Mouse (Mus musculus): ENCODE results near the gene Hagh.
A peak's percentile ranks its signal among the peaks of the same experiment; 100 is the strongest.

The Hagh gene

DNA sequence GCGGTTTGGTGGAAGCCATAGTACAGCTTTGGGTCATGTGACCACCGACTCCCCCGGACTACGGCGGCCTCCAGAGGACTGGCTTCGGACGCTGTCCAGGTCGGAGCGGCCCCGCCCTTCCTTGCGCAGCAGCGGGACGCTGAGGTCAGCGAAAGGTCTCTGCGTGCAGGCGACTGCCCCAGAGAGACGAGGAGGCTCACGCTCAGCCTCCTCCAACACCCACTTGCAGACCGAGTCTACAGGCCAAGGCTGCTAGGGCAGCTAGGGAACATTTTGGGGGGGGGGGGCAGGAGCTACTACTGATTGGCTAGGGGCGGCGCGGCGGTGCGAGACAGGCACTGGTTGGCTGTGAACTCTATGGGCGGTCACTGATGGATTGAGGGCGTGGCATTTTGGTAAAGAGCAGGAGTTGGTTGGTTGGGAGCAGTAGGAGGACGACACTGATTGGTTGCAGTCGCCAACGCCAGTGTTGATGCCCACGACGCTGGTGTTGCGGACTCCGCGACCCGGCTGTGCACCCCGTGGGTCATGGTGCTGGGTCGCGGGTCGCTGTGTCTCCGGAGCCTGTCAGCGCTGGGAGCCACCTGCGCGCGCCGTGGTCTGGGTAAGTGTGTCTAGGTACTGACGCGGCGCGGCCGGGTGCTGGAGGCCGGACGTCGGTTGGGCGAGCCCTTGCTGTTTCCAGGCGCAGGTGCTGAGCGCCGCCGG, 10.3 kb downstream of the Hagh start, which contains the start of gene Fahd1:
Gene Fahd1 (minus strand): TSS at position 300 of the 708 bp plus-strand sequence.
- peak; percentile 70 for DNase-seq (ENCODE audit: extremely low read depth, low read depth, low spot score)

GRCm38 (mm10) chr17:24850773-24851127, 10.8 kb downstream of the Hagh start:
- DNase-seq (ENCODE audit: extremely low read depth, low read depth, low spot score) = no peak

GRCm38 (mm10) chr17:24851381-24852125, 11.6 kb downstream of the Hagh start:
- no peak for DNase-seq (ENCODE audit: extremely low read depth, low read depth, low spot score)

DNA sequence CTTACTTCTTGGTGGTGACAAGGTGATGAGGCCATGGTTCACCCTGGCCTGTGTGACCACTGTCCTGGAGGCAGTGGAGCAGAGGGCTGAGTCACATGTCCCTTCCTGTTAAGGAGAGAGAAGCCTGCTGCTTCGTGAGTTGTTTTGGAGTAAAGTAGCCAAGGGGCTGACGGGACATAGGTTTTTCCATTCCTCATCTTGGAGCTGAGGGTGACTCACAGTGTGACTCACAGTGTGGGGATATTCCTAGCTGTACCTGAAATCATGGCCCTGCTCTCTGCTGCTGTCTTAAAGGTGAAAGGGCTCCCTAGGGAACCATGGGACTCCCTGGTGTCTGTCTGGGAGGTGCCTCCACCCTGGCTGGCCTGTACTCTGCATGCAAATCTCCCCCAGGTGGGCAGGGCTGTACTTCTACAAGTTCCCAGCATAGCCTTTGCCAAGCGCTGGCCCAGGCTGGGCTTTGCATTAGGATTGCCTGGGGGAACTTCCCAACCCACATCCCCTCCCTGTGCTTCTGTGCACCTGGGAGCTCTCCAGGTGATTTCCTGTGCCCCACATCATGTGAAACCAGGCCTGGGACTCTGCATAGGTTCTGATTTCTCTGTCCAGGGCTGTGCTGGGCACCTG, 16.0 kb downstream of the Hagh start:
- DNase-seq (ENCODE audit: extremely low read depth, low read depth, low spot score) = no peak

DNA sequence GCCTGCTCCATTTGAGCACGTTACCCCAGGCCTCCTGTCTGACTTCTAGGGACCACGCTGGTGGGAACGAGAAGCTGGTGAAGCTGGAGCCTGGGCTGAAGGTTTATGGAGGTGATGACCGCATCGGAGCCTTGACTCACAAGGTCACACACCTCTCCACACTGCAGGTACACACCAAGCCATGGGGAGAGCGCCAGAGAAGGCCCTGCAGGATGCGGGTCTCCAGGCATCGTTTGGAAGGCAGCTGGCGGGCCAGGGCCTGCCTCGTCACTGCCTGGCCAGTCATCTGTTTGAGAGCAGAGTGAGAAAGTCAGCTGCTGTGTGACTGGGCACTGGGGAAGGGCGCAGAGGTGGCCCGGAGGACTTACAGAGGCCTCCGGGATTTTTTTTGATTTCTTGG, 16.6 kb downstream of the Hagh start:
- DNase-seq (ENCODE audit: extremely low read depth, low read depth, low spot score) = no peak

GRCm38 (mm10) chr17:24857831-24858470, 18.0 kb downstream of the Hagh start:
- DNase-seq (ENCODE audit: extremely low read depth, low read depth, low spot score) = no peak

DNA sequence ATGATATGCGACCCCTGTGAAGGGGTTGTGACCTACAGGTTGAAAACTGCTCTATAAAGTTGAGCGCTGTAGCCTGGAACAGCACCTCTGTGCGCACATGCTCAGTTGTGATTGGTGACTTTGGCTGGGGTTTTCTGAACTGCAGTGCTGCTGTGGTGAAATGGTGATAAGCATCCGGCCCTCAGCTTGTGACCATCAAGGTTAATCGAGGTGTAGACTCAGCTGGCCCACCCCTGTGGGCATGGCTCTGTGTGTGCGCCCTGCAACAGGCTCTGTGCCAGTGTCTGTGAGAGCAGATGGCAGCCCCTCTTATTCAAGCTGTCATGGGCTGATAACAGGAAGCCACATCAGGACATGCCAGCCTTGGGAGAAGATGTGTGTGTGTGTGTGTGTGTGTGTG, 19.0 kb downstream of the Hagh start:
- no peak for DNase-seq (ENCODE audit: extremely low read depth, low read depth, low spot score)

GRCm38 (mm10) chr17:24860076-24860475, 20.1 kb downstream of the Hagh start:
- DNase-seq (ENCODE audit: extremely low read depth, low read depth, low spot score) = no peak

DNA sequence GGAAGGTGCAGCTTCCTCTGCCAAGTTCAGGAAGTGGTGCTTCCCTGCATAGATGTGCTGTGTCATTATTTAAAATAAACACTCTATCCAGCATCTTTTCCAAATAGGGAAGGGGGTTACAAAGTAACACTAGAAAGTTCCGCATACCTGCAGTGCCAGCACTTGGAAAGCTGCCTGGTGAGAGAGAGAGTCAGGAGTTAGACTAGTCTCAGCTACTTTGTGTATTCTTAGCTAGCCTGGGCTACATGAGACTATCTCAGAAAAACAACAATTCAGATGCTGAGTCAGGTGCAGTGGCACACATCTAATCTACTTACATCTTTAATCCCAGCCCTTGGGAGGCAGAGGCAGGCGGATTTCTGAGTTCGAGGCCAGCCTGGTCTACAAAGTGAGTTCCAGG, 21.8 kb downstream of the Hagh start:
- no peak for DNase-seq (ENCODE audit: extremely low read depth, low read depth, low spot score)

DNA sequence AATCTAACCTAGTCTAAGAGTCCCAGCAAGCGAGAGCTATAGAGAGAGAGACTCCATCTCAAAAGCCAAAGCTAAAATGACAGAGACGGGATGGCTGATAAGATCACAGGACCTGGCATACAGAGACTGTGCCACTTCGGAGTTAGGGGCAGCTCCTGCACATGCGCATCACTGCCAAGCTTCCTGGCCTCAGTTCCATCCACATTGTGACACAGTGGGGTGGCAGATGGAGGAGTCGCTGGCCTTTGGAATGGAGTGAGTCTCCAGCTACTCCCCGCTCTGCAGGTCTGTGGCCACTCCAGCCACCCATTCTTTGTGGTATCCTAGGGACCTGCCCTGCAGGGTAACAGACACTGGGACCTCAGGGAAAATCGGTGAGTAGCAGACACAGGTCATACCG, 25.8 kb downstream of the Hagh start, which contains the start of gene Igfals:
Gene Igfals (plus strand): TSS at position 222 of the 400 bp plus-strand sequence.
- no peak for DNase-seq (ENCODE audit: extremely low read depth, low read depth, low spot score)

GRCm38 (mm10) chr17:24867914-24868313, 28.0 kb downstream of the Hagh start:
- DNase-seq (ENCODE audit: extremely low read depth, low read depth, low spot score) = no peak

DNA sequence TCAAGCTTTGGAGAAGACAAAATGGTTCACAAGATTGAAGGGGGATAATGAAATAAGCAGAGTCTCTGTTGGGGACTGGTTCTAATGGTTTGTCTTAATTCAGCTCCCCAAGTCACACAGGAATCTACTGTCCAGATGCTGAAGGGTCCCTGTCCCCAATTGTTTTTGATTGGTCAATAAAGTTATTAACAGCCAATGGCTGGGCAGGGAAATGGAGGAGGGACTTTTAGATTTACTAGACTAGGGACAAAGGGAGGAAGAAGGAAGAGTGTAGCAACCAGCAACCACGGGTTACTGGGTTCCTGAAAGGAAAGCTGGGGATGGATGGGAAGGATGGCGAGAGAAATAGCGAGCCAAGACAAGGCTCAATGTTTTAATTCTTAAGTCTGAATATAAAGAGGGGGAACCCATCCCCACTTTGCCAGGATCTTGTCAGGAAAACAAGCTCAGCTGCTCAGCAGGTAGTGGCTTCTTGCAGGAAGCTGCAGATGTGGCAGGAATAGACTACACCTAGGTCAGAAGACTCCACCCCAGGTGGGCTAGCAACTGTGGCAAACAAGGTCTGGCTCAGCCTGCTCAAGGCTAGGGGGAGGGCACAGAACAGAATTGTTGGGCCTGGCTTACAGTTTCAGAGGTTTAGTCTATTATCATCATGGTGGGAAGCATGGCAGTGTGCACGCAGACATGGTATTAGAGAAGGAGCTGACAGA, 33.9 kb downstream of the Hagh start:
- no peak for DNase-seq (ENCODE audit: extremely low read depth, low read depth, low spot score)

DNA sequence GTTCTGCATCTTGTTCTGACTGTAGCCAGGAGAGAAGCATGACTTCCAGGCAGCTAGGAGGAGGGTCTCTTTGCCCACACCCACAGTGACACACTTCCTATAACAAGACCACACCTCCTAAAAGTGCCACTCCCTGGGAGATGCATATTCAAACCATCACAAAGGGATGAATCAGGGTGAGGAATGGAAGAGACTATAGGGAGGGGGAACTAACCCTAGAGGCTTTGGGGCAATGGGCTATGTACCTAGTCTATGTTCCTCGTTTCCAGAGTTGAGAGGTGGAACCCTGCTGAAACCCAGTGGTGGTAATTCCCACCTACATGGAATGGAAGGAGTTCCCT, 34.4 kb downstream of the Hagh start:
- no peak for DNase-seq (ENCODE audit: extremely low read depth, low read depth, low spot score)

DNA sequence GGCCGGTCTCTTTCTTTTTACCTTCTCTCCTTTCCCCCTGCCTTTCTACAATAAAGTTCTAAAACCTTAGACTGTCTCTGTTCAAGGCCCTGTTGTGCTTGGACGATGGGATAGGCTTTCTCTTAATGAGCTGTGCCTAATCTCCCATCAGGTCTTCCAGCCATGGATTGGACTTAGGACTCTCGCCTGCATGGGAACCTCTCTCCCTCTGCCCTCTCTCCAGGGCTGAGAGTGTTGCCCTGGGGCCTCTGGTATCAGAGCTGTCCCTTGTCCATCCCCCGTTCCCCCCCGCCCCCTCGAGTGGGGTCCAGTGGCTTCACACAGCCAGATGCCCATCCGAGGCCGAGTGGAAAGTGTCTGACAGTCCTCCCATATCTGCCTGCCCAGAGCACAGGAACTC, 35.0 kb downstream of the Hagh start:
- no peak for DNase-seq (ENCODE audit: extremely low read depth, low read depth, low spot score)

- DNase-seq (ENCODE audit: extremely low read depth, low read depth, low spot score) = no peak
Observed at GRCm38 (mm10) chr17:24877336-24878116, 37.6 kb downstream of the Hagh start.

DNA sequence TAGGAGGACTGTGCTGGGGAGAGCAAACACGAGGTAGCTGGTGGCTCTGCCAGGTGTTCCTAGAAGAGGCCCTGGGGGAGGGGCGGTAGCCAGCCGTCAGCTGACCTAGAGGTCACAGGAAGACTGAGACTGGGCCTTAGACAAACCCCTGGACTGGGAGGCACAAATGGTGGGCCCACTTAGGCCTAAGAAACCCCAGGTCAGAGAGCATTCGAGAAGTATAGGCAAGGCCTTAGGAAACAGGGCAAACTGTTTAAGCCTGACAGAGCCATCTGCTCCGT, 38.1 kb downstream of the Hagh start:
- no peak for DNase-seq (ENCODE audit: extremely low read depth, low read depth, low spot score)

- peak; percentile 51 for DNase-seq (ENCODE audit: extremely low read depth, low read depth, low spot score)
Observed at GRCm38 (mm10) chr17:24878531-24878930, 38.6 kb downstream of the Hagh start.

GRCm38 (mm10) chr17:24881738-24882440, 41.9 kb downstream of the Hagh start:
- no peak for DNase-seq (ENCODE audit: extremely low read depth, low read depth, low spot score)

DNA sequence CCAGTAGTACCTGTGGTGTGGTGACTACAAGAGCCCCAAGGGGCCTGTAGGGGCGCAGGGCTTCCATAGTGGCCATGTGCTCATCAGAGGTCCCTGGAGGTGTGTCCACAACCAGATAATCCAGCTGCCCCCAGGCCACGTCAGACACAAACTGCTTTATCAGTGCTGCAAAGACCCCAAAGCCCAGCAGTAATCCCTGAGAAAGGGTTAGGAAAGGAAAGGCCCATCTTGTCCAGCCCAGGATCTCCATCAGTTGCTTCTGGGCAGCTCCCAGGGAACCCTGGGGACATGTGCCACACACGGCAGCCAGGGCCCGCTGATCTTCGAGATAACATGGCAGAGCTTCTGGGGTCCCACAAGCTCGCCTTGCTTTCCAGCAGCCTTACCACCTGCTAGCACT, 44.4 kb downstream of the Hagh start:
- DNase-seq (ENCODE audit: extremely low read depth, low read depth, low spot score) = no peak

Data from fat pad, adult 2 months (tissue).